Mouse (Mus musculus): ENCODE measurements around the gene Pxt1. TPM values are rescaled to one million over a fixed set of nuclear protein-coding genes. Genes with fewer than 3 reads are reported as not detected.

Pxt1 gene
- polyA plus RNA-seq, 1 experiment from 2014 or later: 0.15 TPM

- no peak for ATAC-seq (ENCODE audit: low read depth)
- 76% methylated on average over 10 of the region's 10 CpGs for WGBS
- no peaks in the 10 kb centered on the region for H3K9me3 ChIP-seq (ENCODE audit: control insufficient read depth, low read length)
Observed at GRCm38 (mm10) chr17:28936622-28937345, 6.9 kb downstream of the Pxt1 start.

DNA sequence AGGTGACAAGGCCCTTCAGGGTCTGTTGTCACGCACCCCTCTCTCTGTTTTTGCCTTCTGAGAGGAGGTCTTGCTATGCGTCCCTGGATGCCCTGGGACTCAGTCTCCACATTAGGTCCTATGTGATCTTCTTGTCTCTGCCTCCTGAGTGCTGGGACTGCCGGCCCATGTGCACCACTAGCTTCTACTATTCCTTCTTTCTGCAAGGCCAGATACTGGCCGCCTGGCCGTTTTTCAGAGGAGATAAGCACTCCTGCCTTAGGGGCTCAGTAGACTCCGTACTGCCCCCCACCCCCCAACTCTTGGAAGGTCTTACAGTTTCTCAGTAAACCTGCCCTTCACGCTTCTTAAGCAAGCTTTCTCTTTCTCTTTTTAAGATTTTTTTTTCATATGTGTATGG, 7.5 kb downstream of the Pxt1 start:
- H3K9ac ChIP-seq (ENCODE audit: low read length): no peak overlapping the region
- peaks cover 4% of the 10 kb centered on the region; the same call in 1 of the 2 replicates for H3K4me1 ChIP-seq (replicated peaks; ENCODE audit: control insufficient read depth, insufficient read depth, low read length)
- H3K36me3 ChIP-seq (ENCODE audit: control insufficient read depth, insufficient read depth, low read length): no peaks in the 10 kb centered on the region
- no peak overlapping the region for H3K27ac ChIP-seq (ENCODE audit: low read length)
- H3K4me2 ChIP-seq (ENCODE audit: low read depth, low read length): no peak overlapping the region
- H3K27me3 ChIP-seq (ENCODE audit: control insufficient read depth, insufficient read depth, low read depth, low read length): no peaks in the 10 kb centered on the region
- H3K4me3 ChIP-seq (ENCODE audit: low read length): no peak overlapping the region
- no peak for ATAC-seq (ENCODE audit: low read depth)
- WGBS: 79% methylated on average over 7 of the region's 7 CpGs
- H3K9me3 ChIP-seq (ENCODE audit: control insufficient read depth, low read length): no peaks in the 10 kb centered on the region

More at GRCm38 (mm10) chr17:28936622-28937345, 6.9 kb downstream of the Pxt1 start:
- H3K4me1 ChIP-seq (replicated peaks; ENCODE audit: control insufficient read depth, insufficient read depth, low read length): no peaks in the 10 kb centered on the region; the same call in 1 of the 2 replicates
- H3K9ac ChIP-seq (ENCODE audit: low read length): no peak overlapping the region
- no peak overlapping the region for H3K4me2 ChIP-seq (ENCODE audit: low read depth, low read length)
- H3K27ac ChIP-seq (ENCODE audit: low read length): no peak overlapping the region
- no peak overlapping the region for H3K4me3 ChIP-seq (ENCODE audit: low read length)
- no peaks in the 10 kb centered on the region for H3K36me3 ChIP-seq (ENCODE audit: control insufficient read depth, insufficient read depth, low read length)
- H3K27me3 ChIP-seq (ENCODE audit: control insufficient read depth, insufficient read depth, low read depth, low read length): no peaks in the 10 kb centered on the region

GRCm38 (mm10) chr17:28934120-28934916, 9.3 kb downstream of the Pxt1 start:
- Histone ChIP-seq H3K4me3 (ENCODE audit: low read length) (no peak overlapping the region), H3K27ac (ENCODE audit: low read length) (no peak overlapping the region), H3K27me3 (ENCODE audit: control insufficient read depth, insufficient read depth, low read depth, low read length) (no peaks in the 10 kb centered on the region), H3K4me2 (ENCODE audit: low read depth, low read length) (no peak overlapping the region), H3K9ac (ENCODE audit: low read length) (no peak overlapping the region), H3K9me3 (ENCODE audit: control insufficient read depth, low read length) (no peaks in the 10 kb centered on the region), H3K36me3 (ENCODE audit: control insufficient read depth, insufficient read depth, low read length) (no peaks in the 10 kb centered on the region), H3K4me1 (replicated peaks; ENCODE audit: control insufficient read depth, insufficient read depth, low read length) (peaks cover 16% of the 10 kb centered on the region)
- no peak for ATAC-seq (ENCODE audit: low read depth)
- 66% methylated on average over 19 of the region's 19 CpGs for WGBS

GRCm38 (mm10) chr17:28932274-28932673, 11.4 kb downstream of the Pxt1 start:
- no peak overlapping the region for H3K27ac ChIP-seq (ENCODE audit: low read length)
- H3K27me3 ChIP-seq (ENCODE audit: control insufficient read depth, insufficient read depth, low read depth, low read length): no peaks in the 10 kb centered on the region
- H3K9me3 ChIP-seq (ENCODE audit: control insufficient read depth, low read length): no peaks in the 10 kb centered on the region
- H3K4me1 ChIP-seq (replicated peaks; ENCODE audit: control insufficient read depth, insufficient read depth, low read length): peaks cover 16% of the 10 kb centered on the region
- 72% methylated on average over 4 of the region's 4 CpGs for WGBS
- no peak overlapping the region for H3K4me2 ChIP-seq (ENCODE audit: low read depth, low read length)
- no peak for ATAC-seq (ENCODE audit: low read depth)
- H3K4me3 ChIP-seq (ENCODE audit: low read length): no peak overlapping the region
- no peaks in the 10 kb centered on the region for H3K36me3 ChIP-seq (ENCODE audit: control insufficient read depth, insufficient read depth, low read length)
- no peak overlapping the region for H3K9ac ChIP-seq (ENCODE audit: low read length)

DNA sequence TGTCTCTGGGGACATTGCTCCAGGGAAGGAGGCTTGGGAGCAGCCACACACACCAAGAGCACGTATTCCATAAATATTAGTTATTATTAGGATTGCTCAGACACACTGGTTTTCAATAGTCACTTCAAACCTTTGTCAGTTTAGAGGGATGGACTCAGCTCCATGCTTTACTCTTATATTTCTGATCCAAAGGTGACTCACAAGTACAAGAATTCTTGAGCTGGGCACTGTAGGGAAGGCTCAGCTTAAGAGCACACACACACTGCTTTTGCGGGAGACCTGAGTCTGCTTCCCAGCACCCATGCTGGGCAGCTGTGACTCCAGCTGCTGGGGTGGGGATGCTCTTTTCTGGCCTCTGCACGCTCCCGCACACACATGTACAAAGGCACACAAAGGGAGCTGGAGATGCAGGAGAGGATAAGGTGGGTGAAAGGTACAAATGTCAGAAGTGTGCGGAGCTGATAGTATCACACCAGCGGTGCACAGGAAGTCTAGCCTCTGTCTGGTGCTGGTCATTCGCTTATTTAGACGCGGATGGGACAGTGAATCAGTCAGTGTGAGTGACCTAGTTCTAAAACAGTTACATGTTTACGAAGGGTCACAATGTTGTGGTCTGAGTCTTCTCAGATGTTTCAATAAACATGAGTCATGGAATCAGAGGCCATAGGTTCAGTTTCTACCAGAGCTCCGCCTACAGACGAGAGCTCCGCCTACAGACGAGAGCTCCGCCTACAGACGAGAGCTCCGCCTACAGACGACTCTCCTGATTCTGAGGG, 12.0 kb downstream of the Pxt1 start:
- Histone ChIP-seq H3K27me3 (ENCODE audit: control insufficient read depth, insufficient read depth, low read depth, low read length) (no peaks in the 10 kb centered on the region), H3K9ac (ENCODE audit: low read length) (no peak overlapping the region), H3K4me2 (ENCODE audit: low read depth, low read length) (no peak overlapping the region), H3K4me1 (replicated peaks; ENCODE audit: control insufficient read depth, insufficient read depth, low read length) (peaks cover 16% of the 10 kb centered on the region), H3K27ac (ENCODE audit: low read length) (peak overlapping the region; percentile 90), H3K4me3 (ENCODE audit: low read length) (no peak overlapping the region), H3K36me3 (ENCODE audit: control insufficient read depth, insufficient read depth, low read length) (no peaks in the 10 kb centered on the region), H3K9me3 (ENCODE audit: control insufficient read depth, low read length) (no peaks in the 10 kb centered on the region)
- WGBS: 81% methylated on average over 18 of the region's 18 CpGs
- no peak for ATAC-seq (ENCODE audit: low read depth)

- Histone ChIP-seq H3K36me3 (ENCODE audit: control insufficient read depth, insufficient read depth, low read length) (no peaks in the 10 kb centered on the region), H3K4me1 (replicated peaks; ENCODE audit: control insufficient read depth, insufficient read depth, low read length) (peaks cover 16% of the 10 kb centered on the region), H3K9me3 (ENCODE audit: control insufficient read depth, low read length) (no peaks in the 10 kb centered on the region), H3K27me3 (ENCODE audit: control insufficient read depth, insufficient read depth, low read depth, low read length) (no peaks in the 10 kb centered on the region), H3K4me3 (ENCODE audit: low read length) (peak overlapping the region; percentile 15; the same call in 1 of the 2 replicates), H3K27ac (ENCODE audit: low read length) (peak overlapping the region; percentile 90), H3K4me2 (ENCODE audit: low read depth, low read length) (peak overlapping the region; percentile 46), H3K9ac (ENCODE audit: low read length) (peak overlapping the region; percentile 34)
- ATAC-seq (ENCODE audit: low read depth): peak; percentile 94
- WGBS: 1% methylated on average over 14 of the region's 14 CpGs
Observed at GRCm38 (mm10) chr17:28930392-28931074, 13.1 kb downstream of the Pxt1 start.

DNA sequence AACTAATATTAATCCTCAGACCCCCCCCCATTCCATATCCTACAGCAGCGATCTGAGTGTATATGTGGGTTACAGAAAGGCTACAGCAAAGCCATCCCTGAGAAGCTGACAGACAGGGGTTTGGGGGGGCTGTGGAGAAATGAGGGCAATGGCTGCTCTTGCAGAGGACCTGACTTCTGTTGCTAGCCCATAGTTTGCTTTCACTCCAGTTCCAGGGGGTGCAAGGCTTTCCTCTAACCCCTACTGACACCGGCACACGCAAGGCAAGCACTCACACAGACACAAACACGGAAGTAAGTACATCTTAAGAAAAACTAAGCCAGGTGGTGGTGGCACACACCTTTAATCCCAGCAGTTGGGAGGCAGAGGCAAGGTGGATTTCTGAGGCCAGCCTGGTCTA, 14.3 kb downstream of the Pxt1 start:
- H3K4me3 ChIP-seq (ENCODE audit: low read length): no peak overlapping the region
- no peak overlapping the region for H3K27ac ChIP-seq (ENCODE audit: low read length)
- no peak overlapping the region for H3K9ac ChIP-seq (ENCODE audit: low read length)
- 84% methylated on average over 4 of the region's 4 CpGs for WGBS
- H3K4me1 ChIP-seq (replicated peaks; ENCODE audit: control insufficient read depth, insufficient read depth, low read length): peaks cover 16% of the 10 kb centered on the region
- H3K4me2 ChIP-seq (ENCODE audit: low read depth, low read length): no peak overlapping the region
- H3K36me3 ChIP-seq (ENCODE audit: control insufficient read depth, insufficient read depth, low read length): no peaks in the 10 kb centered on the region
- H3K27me3 ChIP-seq (ENCODE audit: control insufficient read depth, insufficient read depth, low read depth, low read length): no peaks in the 10 kb centered on the region
- no peaks in the 10 kb centered on the region for H3K9me3 ChIP-seq (ENCODE audit: control insufficient read depth, low read length)
- no peak for ATAC-seq (ENCODE audit: low read depth)

DNA sequence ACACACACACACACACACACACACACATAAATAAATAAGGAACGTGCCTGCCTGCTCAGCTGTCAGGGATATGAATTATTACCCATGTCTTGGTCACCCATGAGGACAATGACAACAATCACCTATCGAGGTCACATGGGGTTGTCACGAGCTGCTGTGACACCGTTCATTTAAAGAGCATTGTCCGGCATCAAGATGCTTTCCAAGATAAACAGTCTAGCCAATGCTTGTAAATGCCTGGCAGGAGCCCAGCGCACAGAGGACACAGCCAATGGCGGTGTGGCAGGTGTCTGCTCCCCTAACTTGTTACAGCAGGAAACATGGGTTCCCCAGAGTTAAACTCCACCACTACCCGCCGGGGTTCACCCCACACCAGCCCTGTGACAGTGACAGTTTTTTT, 15.6 kb downstream of the Pxt1 start:
- H3K27me3 ChIP-seq (ENCODE audit: control insufficient read depth, insufficient read depth, low read depth, low read length): no peaks in the 10 kb centered on the region
- H3K27ac ChIP-seq (ENCODE audit: low read length): no peak overlapping the region
- WGBS: 57% methylated on average over 9 of the region's 9 CpGs
- H3K36me3 ChIP-seq (ENCODE audit: control insufficient read depth, insufficient read depth, low read length): no peaks in the 10 kb centered on the region
- H3K4me2 ChIP-seq (ENCODE audit: low read depth, low read length): no peak overlapping the region
- ATAC-seq (ENCODE audit: low read depth): no peak
- H3K4me1 ChIP-seq (replicated peaks; ENCODE audit: control insufficient read depth, insufficient read depth, low read length): peaks cover 16% of the 10 kb centered on the region
- no peaks in the 10 kb centered on the region for H3K9me3 ChIP-seq (ENCODE audit: control insufficient read depth, low read length)
- no peak overlapping the region for H3K4me3 ChIP-seq (ENCODE audit: low read length)
- H3K9ac ChIP-seq (ENCODE audit: low read length): no peak overlapping the region

Measured in lung, embryonic 16.5 days (tissue).